Comparison of ENCODE assay signal across 28 mouse cellular contexts in genomic region chr17:26834966-26835755, GRCm38 (mm10). TPM values are rescaled to one million over a fixed set of nuclear protein-coding genes. Genes with fewer than 3 reads are reported as not detected.
DNase-seq lines count a peak whose midpoint lies in the region; ATAC-seq lines count a peak whose summit lies in the region.
"Had no signal": no experiment of that assay in that cellular context is flagged by ENCODE, and none has a peak within 500 bp of the region (broad histone marks: within the 10 kb centered on the region; RNA-seq: fewer than 3 reads in every experiment).

No protein-coding gene starts in this region.

- peaks cover 13% of the 10 kb centered on the region for H3K4me1 ChIP-seq in heart, embryonic 10.5 days
- 0 out of 2 replicates have a peak, but pooled peaks cover 3% of the 10 kb centered on the region for H3K4me1 ChIP-seq in midbrain, embryonic 11.5 days (ENCODE audit: control insufficient read depth, insufficient read depth, low read length)
- peaks cover 5% of the 10 kb centered on the region; the same call in 1 of the 2 replicates for H3K4me1 ChIP-seq in midbrain, embryonic 13.5 days (replicated peaks)
- H3K4me1 ChIP-seq: midbrain, embryonic 12.5 days had no signal

- H3K36me3 ChIP-seq in heart, embryonic 10.5 days = peaks cover 79% of the 10 kb centered on the region
- H3K36me3 ChIP-seq in midbrain, embryonic 11.5 days (ENCODE audit: control insufficient read depth, insufficient read depth, low read length) = no peaks in the 10 kb centered on the region
- H3K36me3 ChIP-seq in midbrain, embryonic 13.5 days = no peaks in the 10 kb centered on the region
- H3K36me3 ChIP-seq: forebrain, embryonic 12.5 days; hindbrain, embryonic 12.5 days; liver, embryonic 13.5 days; midbrain, embryonic 12.5 days had no signal

- peak; percentile 66 to 69 for DNase-seq in adrenal gland, adult (ENCODE audit: inconsistent age in 2 of 2, low spot score in 1 of 2)
- no peak for DNase-seq in adrenal gland, adult 8-10 months
- peak; percentile 64 for DNase-seq in heart, embryonic 10.5 days (ENCODE audit: low spot score)
- DNase-seq in heart, adult 8-10 months (ENCODE audit: low spot score) = no peak
- peak; percentile 72 for DNase-seq in midbrain, embryonic 11.5 days (ENCODE audit: low spot score, missing footprints)
- DNase-seq in thymus, postnatal 25 days = no peak
- no peak for DNase-seq in thymus, postnatal 36 days
- DNase-seq: cerebellum, adult 11-12 months; cerebellum, postnatal 10 days; kidney, adult 18-20 months; layer of hippocampus, adult 9-11 months; liver, embryonic 13.5 days; lung, adult 2 months; lung, postnatal 14 days; thymus, adult 18-20 months had no signal

- H3K4me3 ChIP-seq in heart, embryonic 10.5 days = peak overlapping the region; percentile 80; the same call in 1 of the 2 replicates
- H3K4me3 ChIP-seq in midbrain, embryonic 11.5 days (ENCODE audit: low read depth, low read length) = no peak overlapping the region
- no peak overlapping the region for H3K4me3 ChIP-seq in midbrain, embryonic 13.5 days (replicated peaks)
- H3K4me3 ChIP-seq: forebrain, embryonic 12.5 days; hindbrain, embryonic 12.5 days; liver, embryonic 13.5 days; midbrain, embryonic 12.5 days had no signal

- peaks cover 61% of the 10 kb centered on the region for H3K27me3 ChIP-seq in heart, embryonic 10.5 days (ENCODE audit: insufficient read depth, poor library complexity, severe bottlenecking)
- peaks cover 65% of the 10 kb centered on the region for H3K27me3 ChIP-seq in midbrain, embryonic 11.5 days (ENCODE audit: control insufficient read depth, insufficient read depth, low read length)
- peaks cover 89% of the 10 kb centered on the region for H3K27me3 ChIP-seq in midbrain, embryonic 13.5 days

- 0 out of 2 replicates have a peak, but pooled peaks cover 4% of the 10 kb centered on the region for H3K9me3 ChIP-seq in heart, embryonic 10.5 days
- H3K9me3 ChIP-seq in midbrain, embryonic 11.5 days (ENCODE audit: control insufficient read depth, low read length) = no peaks in the 10 kb centered on the region
- H3K9me3 ChIP-seq in midbrain, embryonic 13.5 days = no peaks in the 10 kb centered on the region
- H3K9me3 ChIP-seq: forebrain, embryonic 12.5 days; hindbrain, embryonic 12.5 days; liver, embryonic 13.5 days; midbrain, embryonic 12.5 days had no signal

- H3K9ac ChIP-seq in midbrain, embryonic 11.5 days (ENCODE audit: low read length) = no peak overlapping the region
- no peak overlapping the region for H3K9ac ChIP-seq in midbrain, embryonic 13.5 days (replicated peaks)
- H3K9ac ChIP-seq: forebrain, embryonic 12.5 days; hindbrain, embryonic 12.5 days; liver, embryonic 13.5 days; midbrain, embryonic 12.5 days had no signal

- H3K27ac ChIP-seq in heart, embryonic 10.5 days = peak overlapping the region; percentile 22; the same call in 1 of the 2 replicates
- H3K27ac ChIP-seq in midbrain, embryonic 11.5 days (ENCODE audit: low read depth, low read length) = no peak overlapping the region
- no peak overlapping the region for H3K27ac ChIP-seq in midbrain, embryonic 13.5 days
- H3K27ac ChIP-seq: forebrain, embryonic 12.5 days; hindbrain, embryonic 12.5 days; kidney, postnatal 0 days; liver, embryonic 13.5 days; midbrain, embryonic 12.5 days had no signal

- no peak for ATAC-seq in midbrain, embryonic 11.5 days (ENCODE audit: low FRiP score)
- no peak for ATAC-seq in midbrain, embryonic 13.5 days

- WGBS in heart, embryonic 10.5 days = 63% methylated on average over 8 of the region's 9 CpGs
- 39% methylated on average over 8 of the region's 9 CpGs for WGBS in midbrain, embryonic 11.5 days
- 32% methylated on average over 8 of the region's 9 CpGs for WGBS in midbrain, embryonic 13.5 days

- no peak overlapping the region for H3K4me2 ChIP-seq in midbrain, embryonic 11.5 days
- no peak overlapping the region for H3K4me2 ChIP-seq in midbrain, embryonic 13.5 days (replicated peaks)
- H3K4me2 ChIP-seq: forebrain, embryonic 12.5 days; hindbrain, embryonic 12.5 days; liver, embryonic 13.5 days; midbrain, embryonic 12.5 days had no signal

RNA-seq across cellular contexts. Expression of gene Nkx2-5, which starts 9.6 kb away (rescaled TPM):
- total RNA-seq in adrenal gland, adult 8-10 months (2022) = not detected
- 146 and 189 TPM in 2 replicates for polyA plus RNA-seq in heart, embryonic 10.5 days (2016; fragmentation: Nextera tagmentation; extraction: Ambion mirVana)
- 10 to 100 TPM; 75.8 to 81.5 (median 79.7) TPM for total RNA-seq in heart, adult 8-10 months (2022)
- polyA plus RNA-seq in midbrain, embryonic 11.5 days (2014; fragmentation: Nextera tagmentation; extraction: Ambion mirVana) = not detected in 2 replicates
- not detected in 2 replicates for polyA plus RNA-seq in midbrain, embryonic 13.5 days (2015; fragmentation: Nextera tagmentation; extraction: Ambion mirVana)
- total RNA-seq: gastrocnemius, adult 18-20 months; left cerebral cortex, adult 18-20 months; left cerebral cortex, postnatal 25 days; megakaryocyte progenitor cell, adult 5-6 weeks had no signal
- polyA plus RNA-seq: cortical plate, adult 2 months; forebrain, embryonic 12.5 days; gonadal fat pad, adult 2 months; hindbrain, embryonic 12.5 days; kidney, postnatal 0 days; large intestine, adult 2 months; liver, embryonic 13.5 days; midbrain, embryonic 12.5 days; neural tube, embryonic 11.5 days had no signal

RNA-seq across cellular contexts. Expression of gene Bnip1, which starts 54.3 kb away (rescaled TPM):
- 10 to 100 TPM; 24.8 to 36.2 (median 29.3) TPM for total RNA-seq in adrenal gland, adult 8-10 months (2022)
- polyA plus RNA-seq in heart, embryonic 10.5 days (2016; fragmentation: Nextera tagmentation; extraction: Ambion mirVana) = 51.1 and 51.6 TPM in 2 replicates
- 10 to 100 TPM; 25.0 to 32.1 (median 29.9) TPM for total RNA-seq in heart, adult 8-10 months (2022)
- polyA plus RNA-seq in midbrain, embryonic 11.5 days (2014; fragmentation: Nextera tagmentation; extraction: Ambion mirVana) = 52.9 and 54.1 TPM in 2 replicates
- 56.2 and 60.7 TPM in 2 replicates for polyA plus RNA-seq in midbrain, embryonic 13.5 days (2015; fragmentation: Nextera tagmentation; extraction: Ambion mirVana)

Comparison
In these comparisons a context has a peak if more than half of its experiments do, and no peak if none do; other contexts are left out.
1. DNase-seq: peak in adrenal gland, adult (2 of 2), heart, embryonic 10.5 days (single experiment) and midbrain, embryonic 11.5 days (single experiment); none in adrenal gland, adult 8-10 months (single experiment), heart, adult 8-10 months (single experiment), thymus, postnatal 25 days (single experiment) and thymus, postnatal 36 days (0 of 2).
2. RNA of gene Nkx2-5, which starts 9.6 kb away (polyA plus RNA-seq): 146 to 189 TPM in heart, embryonic 10.5 days; not detected in midbrain, embryonic 13.5 days and not detected in midbrain, embryonic 11.5 days; every median in the first group is over 100 times any median in the second.